Mouse (Mus musculus) cortical plate, adult 2 months (tissue): ENCODE results near the gene Gck. TPM values are rescaled to one million over a fixed set of nuclear protein-coding genes. Genes with fewer than 3 reads are reported as not detected.
"Not testable (repeated sequence)": the region's sequence is repeated elsewhere in the genome, so short reads cannot be mapped to it uniquely, and the experiment has no call there.

Experiments used
- H3K27ac ChIP-seq: fragments of 200-500 bp; 2 replicates; pipeline ENCODE4 v1.5.1; 2012; ENCODE audit warnings: low read length, control low read depth, inconsistent platforms; ENCODE audit not compliant: insufficient read depth
- H3K4me1 ChIP-seq: fragments of 200-500 bp; 2 replicates; pipeline ENCODE4 v1.6.1; 2011; ENCODE audit warnings: low read length; ENCODE audit not compliant: control insufficient read depth, insufficient read depth
- H3K4me3 ChIP-seq: fragments of 200-500 bp; 2 replicates; pipeline ENCODE4 v1.5.1; 2011; ENCODE audit warnings: mild to moderate bottlenecking, low read length, control low read depth; ENCODE audit not compliant: insufficient read depth
- CTCF ChIP-seq: fragments of 200-500 bp; IDR thresholded peaks from 2 replicates; pipeline ENCODE4 v1.5.1; 2011; ENCODE audit warnings: mild to moderate bottlenecking, control low read depth, low read length; ENCODE audit not compliant: insufficient read depth; ENCODE audit errors: extremely low read depth
- POLR2A ChIP-seq: fragments of 200-500 bp; IDR thresholded peaks from 2 replicates; pipeline ENCODE4 v1.6.1; 2011; ENCODE audit warnings: mild to moderate bottlenecking, low read length, control low read depth; ENCODE audit not compliant: insufficient read depth; ENCODE audit errors: extremely low read depth
- polyA plus RNA-seq: library from polyadenylated mRNA; depleted of rRNA; stranded (reverse); fragments of >200 nt; gene quantifications from 2 replicates; pipeline ENCODE4 v1.2.3, GENCODE M21; 2012

Gene Gck
- polyA plus RNA-seq, 1 experiment, result 0.86 TPM

- TF ChIP-seq CTCF, result no peak
- TF ChIP-seq POLR2A, result no peak
- H3K27ac ChIP-seq, result no peak overlapping the region
- no peaks in the 10 kb centered on the region for H3K4me1 ChIP-seq
- no peak overlapping the region for H3K4me3 ChIP-seq
Measured at GRCm38 (mm10) chr11:5942966-5943365, 6.9 kb downstream of the Gck start.

GRCm38 (mm10) chr11:5934531-5934930, 15.3 kb downstream of the Gck start:
- H3K4me1 ChIP-seq, H3K4me3 ChIP-seq, H3K27ac ChIP-seq: not testable (repeated sequence)

GRCm38 (mm10) chr11:5931947-5932346, 17.9 kb downstream of the Gck start:
- not testable (repeated sequence) for H3K4me1 ChIP-seq, H3K27ac ChIP-seq, H3K4me3 ChIP-seq

- Histone ChIP-seq H3K4me1 (no peaks in the 10 kb centered on the region), H3K4me3 (no peak overlapping the region), H3K27ac (no peak overlapping the region)
- TF ChIP-seq POLR2A (no peak), CTCF (no peak)
Measured at GRCm38 (mm10) chr11:5930578-5930977, 19.3 kb downstream of the Gck start.

- TF ChIP-seq CTCF, result no peak
- no peak for TF ChIP-seq POLR2A
- Histone ChIP-seq H3K27ac (no peak overlapping the region), H3K4me3 (no peak overlapping the region), H3K4me1 (no peaks in the 10 kb centered on the region)
Measured at GRCm38 (mm10) chr11:5926696-5927220, 23.1 kb downstream of the Gck start.

- Histone ChIP-seq H3K4me1 (no peaks in the 10 kb centered on the region), H3K4me3 (no peak overlapping the region), H3K27ac (no peak overlapping the region)
- TF ChIP-seq POLR2A, result no peak
- TF ChIP-seq CTCF, result no peak
Measured at GRCm38 (mm10) chr11:5924699-5925098, 25.2 kb downstream of the Gck start.

GRCm38 (mm10) chr11:5920323-5920960, 29.4 kb downstream of the Gck start:
- H3K4me3 ChIP-seq, result no peak overlapping the region
- no peaks in the 10 kb centered on the region for H3K4me1 ChIP-seq
- no peak for TF ChIP-seq CTCF
- no peak for TF ChIP-seq POLR2A
- no peak overlapping the region for H3K27ac ChIP-seq

GRCm38 (mm10) chr11:5919606-5920005, 30.3 kb downstream of the Gck start:
- no peak overlapping the region for H3K4me3 ChIP-seq
- H3K27ac ChIP-seq, result no peak overlapping the region
- no peaks in the 10 kb centered on the region for H3K4me1 ChIP-seq
- TF ChIP-seq CTCF (no peak), POLR2A (no peak)

GRCm38 (mm10) chr11:5918111-5918510, 31.8 kb downstream of the Gck start:
- Histone ChIP-seq H3K27ac (no peak overlapping the region), H3K4me3 (no peak overlapping the region), H3K4me1 (no peaks in the 10 kb centered on the region)
- no peak for TF ChIP-seq POLR2A
- no peak for TF ChIP-seq CTCF

- H3K4me1 ChIP-seq, result no peaks in the 10 kb centered on the region
- H3K4me3 ChIP-seq, result no peak overlapping the region
- H3K27ac ChIP-seq, result no peak overlapping the region
- no peak for TF ChIP-seq POLR2A
Measured at GRCm38 (mm10) chr11:5916178-5916548, 33.7 kb downstream of the Gck start.
